Mouse (Mus musculus) ES-Bruce4 (cell line): ENCODE data around the gene Flad1.

Experiments
- CTCF ChIP-seq: IDR thresholded peaks from one replicate; pipeline ENCODE4 v1.8.1; 2011; ENCODE audit warnings: low read depth, low read length
- EP300 ChIP-seq: IDR thresholded peaks from 2 replicates; pipeline ENCODE4 v1.6.1; 2011; ENCODE audit warnings: low read depth, low read length; ENCODE audit not compliant: insufficient read depth
- POLR2A ChIP-seq: IDR thresholded peaks from one replicate; pipeline ENCODE4 v1.8.1; 2011; ENCODE audit warnings: low read length; ENCODE audit not compliant: insufficient read depth

GRCm38 (mm10) chr3:89354816-89355511, 56.7 kb downstream of the Flad1 start:
- TF ChIP-seq POLR2A (no peak), CTCF (peak; percentile 75), EP300 (no peak)
